Mouse (Mus musculus): Measurements from ENCODE around the gene Lrit2. TPM values are rescaled to one million over a fixed set of nuclear protein-coding genes. Genes with fewer than 3 reads are reported as not detected.

Lrit2 gene
- total and polyA plus RNA-seq, 3 experiments: not detected

DNA sequence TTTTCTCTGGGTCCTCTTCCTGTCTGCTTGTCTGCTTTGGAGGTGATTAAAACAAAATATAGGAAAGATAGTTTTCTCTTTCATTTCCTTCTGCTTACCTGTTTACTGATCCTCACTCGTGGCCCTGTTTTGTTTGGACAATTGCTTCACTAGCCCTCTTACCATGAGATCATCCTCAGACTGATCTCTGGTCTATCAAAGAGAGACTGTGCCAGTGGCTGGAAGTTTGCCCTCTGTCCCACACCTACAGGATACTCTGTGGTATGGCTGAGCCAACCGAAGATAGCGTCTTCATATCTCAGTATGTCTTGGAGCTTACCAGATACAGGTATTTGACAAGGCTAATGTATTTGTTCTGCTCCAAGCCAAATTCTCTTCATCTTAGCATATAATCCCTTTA is 39.8 kb upstream of the Lrit2 start:
- no peak for TF ChIP-seq ZNF384 (IDR thresholded peaks at IDR 0.05; ENCODE audit: low read depth, low read length)
- TF ChIP-seq GABPA (IDR thresholded peaks at IDR 0.05; ENCODE audit: low read depth, low read length): no peak
- no peak for TF ChIP-seq RAD21 (IDR thresholded peaks at IDR 0.05; ENCODE audit: low read depth, low read length)
- no peak for TF ChIP-seq POLR2AphosphoS2 (IDR thresholded peaks at IDR 0.05; ENCODE audit: low read length)
- TF ChIP-seq HCFC1 (IDR thresholded peaks at IDR 0.05; ENCODE audit: low read depth, low read length): no peak
- no peak for TF ChIP-seq ZC3H11A (IDR thresholded peaks at IDR 0.05; ENCODE audit: low read depth, low read length)
- TF ChIP-seq E2F4 (IDR thresholded peaks at IDR 0.05; ENCODE audit: borderline replicate concordance, low read depth, low read length): no peak
- no peak for TF ChIP-seq SIN3A (IDR thresholded peaks at IDR 0.05; ENCODE audit: low read length)
- TF ChIP-seq MAZ (IDR thresholded peaks at IDR 0.05; ENCODE audit: low read depth, low read length): no peak
- no peak for TF ChIP-seq JUND (IDR thresholded peaks at IDR 0.05; ENCODE audit: low read depth, low read length)
- TF ChIP-seq MEF2A (IDR thresholded peaks at IDR 0.05; ENCODE audit: extremely low read depth, insufficient replicate concordance, low read depth, low read length, poor library complexity, severe bottlenecking): no peak
- TF ChIP-seq SMC3 (IDR thresholded peaks at IDR 0.05; ENCODE audit: low read depth, low read length): no peak
- no peak for TF ChIP-seq KAT2A (conservative IDR thresholded peaks at IDR 0.05; ENCODE audit: low read depth, low read length)
- no peak for TF ChIP-seq TCF12 (IDR thresholded peaks at IDR 0.05; ENCODE audit: low read depth, low read length)
- no peak for TF ChIP-seq TAL1 (IDR thresholded peaks at IDR 0.05; ENCODE audit: low read length)
- TF ChIP-seq POLR2A (IDR thresholded peaks at IDR 0.05; ENCODE audit: control insufficient read depth in 1 of 2, insufficient read depth in 1 of 2, low read depth in 1 of 2, low read length in 2 of 2, poor library complexity in 1 of 2): no peak
- TF ChIP-seq NELFE (IDR thresholded peaks at IDR 0.05; ENCODE audit: low read depth, low read length): no peak
- TF ChIP-seq POLR2AphosphoS5 (IDR thresholded peaks at IDR 0.05; ENCODE audit: borderline replicate concordance, low read depth, low read length): no peak
- no peak for TF ChIP-seq CHD2 (IDR thresholded peaks at IDR 0.05; ENCODE audit: low read length)
- no peak for TF ChIP-seq MXI1 (IDR thresholded peaks at IDR 0.05; ENCODE audit: low read depth, low read length)
- Histone ChIP-seq H3K4me1 (ENCODE audit: control insufficient read depth in 1 of 2, insufficient read depth in 2 of 2, low read length in 2 of 2) (no peaks in the 10 kb centered on the region), H3K9me3 (replicated peaks; ENCODE audit: insufficient read depth, low read length) (no peaks in the 10 kb centered on the region), H3K79me2 (ENCODE audit: control insufficient read depth, insufficient read depth, low read length, poor library complexity) (no peaks in the 10 kb centered on the region), H3K27me3 (ENCODE audit: control insufficient read depth in 1 of 2, insufficient read depth in 2 of 2, low read length in 2 of 2) (no peaks in the 10 kb centered on the region), H3K27ac (ENCODE audit: control insufficient read depth, low read depth, low read length) (no peak overlapping the region), H3K9ac (ENCODE audit: control insufficient read depth, low read depth, low read length, poor library complexity, severe bottlenecking) (no peak overlapping the region), H3K36me3 (ENCODE audit: control insufficient read depth in 1 of 2, insufficient read depth in 2 of 2, low read length in 2 of 2) (no peaks in the 10 kb centered on the region), H3K4me3 (ENCODE audit: control insufficient read depth in 1 of 2, insufficient read depth in 1 of 2, low read depth in 2 of 2, low read length in 2 of 2) (no peak overlapping the region)
- no peak for DNase-seq (ENCODE audit: low read depth, low spot score)

DNA sequence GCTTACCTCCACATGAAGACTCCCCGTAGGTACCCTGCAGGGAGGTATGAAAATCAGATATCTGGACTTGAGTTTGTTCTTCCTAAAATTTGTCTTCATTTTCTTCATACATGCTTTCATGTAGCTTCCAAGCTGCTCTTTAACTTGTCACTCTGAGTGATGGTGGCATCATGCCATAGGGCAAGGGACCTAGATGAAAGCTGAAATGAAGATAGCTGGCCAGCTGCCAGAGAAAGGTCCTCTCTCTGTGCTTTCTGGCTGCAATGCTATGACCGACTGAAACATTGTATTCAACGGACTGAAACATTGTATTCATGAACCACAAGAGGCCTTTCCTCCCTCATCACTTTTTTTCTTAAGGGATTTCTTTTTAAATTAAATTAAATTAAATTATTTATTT is 39.2 kb upstream of the Lrit2 start:
- H3K79me2 ChIP-seq (ENCODE audit: control insufficient read depth, insufficient read depth, low read length, poor library complexity): no peaks in the 10 kb centered on the region
- no peaks in the 10 kb centered on the region for H3K27me3 ChIP-seq (ENCODE audit: control insufficient read depth in 1 of 2, insufficient read depth in 2 of 2, low read length in 2 of 2)
- H3K27ac ChIP-seq (ENCODE audit: control insufficient read depth, low read depth, low read length): no peak overlapping the region
- H3K4me1 ChIP-seq (ENCODE audit: control insufficient read depth in 1 of 2, insufficient read depth in 2 of 2, low read length in 2 of 2): no peaks in the 10 kb centered on the region
- no peak overlapping the region for H3K4me3 ChIP-seq (ENCODE audit: control insufficient read depth in 1 of 2, insufficient read depth in 1 of 2, low read depth in 2 of 2, low read length in 2 of 2)
- no peak for TF ChIP-seq POLR2AphosphoS5 (IDR thresholded peaks at IDR 0.05; ENCODE audit: borderline replicate concordance, low read depth, low read length)
- TF ChIP-seq BHLHE40 (IDR thresholded peaks at IDR 0.05; ENCODE audit: borderline replicate concordance, low read depth, low read length): no peak
- no peak for TF ChIP-seq POLR2A (IDR thresholded peaks at IDR 0.05; ENCODE audit: control insufficient read depth in 1 of 2, insufficient read depth in 1 of 2, low read depth in 1 of 2, low read length in 2 of 2, poor library complexity in 1 of 2)
- no peak for TF ChIP-seq GATA1 (IDR thresholded peaks at IDR 0.05; ENCODE audit: low read depth, low read length)
- no peak for TF ChIP-seq CHD2 (IDR thresholded peaks at IDR 0.05; ENCODE audit: low read length)
- no peak for TF ChIP-seq MYC (IDR thresholded peaks at IDR 0.05; ENCODE audit: low read depth, low read length)
- TF ChIP-seq ELF1 (IDR thresholded peaks at IDR 0.05; ENCODE audit: low read depth, low read length): no peak
- TF ChIP-seq RAD21 (IDR thresholded peaks at IDR 0.05; ENCODE audit: low read depth, low read length): no peak
- no peak for TF ChIP-seq EP300 (IDR thresholded peaks at IDR 0.05; ENCODE audit: low read depth in 1 of 2, low read length in 2 of 2)
- TF ChIP-seq HCFC1 (IDR thresholded peaks at IDR 0.05; ENCODE audit: low read depth, low read length): no peak
- TF ChIP-seq ZC3H11A (IDR thresholded peaks at IDR 0.05; ENCODE audit: low read depth, low read length): no peak
- TF ChIP-seq TBP (IDR thresholded peaks at IDR 0.05; ENCODE audit: low read depth, low read length): no peak
- TF ChIP-seq SIN3A (IDR thresholded peaks at IDR 0.05; ENCODE audit: low read length): no peak
- TF ChIP-seq GABPA (IDR thresholded peaks at IDR 0.05; ENCODE audit: low read depth, low read length): no peak
- no peak for TF ChIP-seq NELFE (IDR thresholded peaks at IDR 0.05; ENCODE audit: low read depth, low read length)
- H3K9ac ChIP-seq (ENCODE audit: control insufficient read depth, low read depth, low read length, poor library complexity, severe bottlenecking): no peak overlapping the region
- no peaks in the 10 kb centered on the region for H3K9me3 ChIP-seq (replicated peaks; ENCODE audit: insufficient read depth, low read length)
- no peaks in the 10 kb centered on the region for H3K36me3 ChIP-seq (ENCODE audit: control insufficient read depth in 1 of 2, insufficient read depth in 2 of 2, low read length in 2 of 2)
- DNase-seq (ENCODE audit: low read depth, low spot score): no peak

All from MEL (cell line).